In the genomic region with DNA sequence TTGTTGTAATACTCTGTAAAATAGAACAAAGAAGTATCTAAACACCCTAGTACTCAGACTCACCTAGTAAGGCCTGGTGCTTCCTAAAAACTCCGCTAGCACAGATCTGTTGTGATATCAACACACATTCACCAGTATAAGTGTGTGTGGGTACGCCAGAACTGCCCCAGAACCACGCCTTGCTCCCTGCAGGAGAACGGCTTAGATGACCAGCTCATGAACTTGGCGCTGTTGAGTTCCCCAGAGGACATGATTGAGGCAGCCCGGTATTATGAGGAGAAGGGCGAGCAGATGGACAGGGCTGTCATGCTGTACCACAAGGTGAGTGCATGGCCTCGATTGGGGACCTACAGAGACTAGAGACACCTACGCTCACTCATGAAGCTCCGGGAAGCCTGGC, we compare ENCODE assay signal across 25 mouse cellular contexts. TPM values are rescaled to one million over a fixed set of nuclear protein-coding genes. Genes with fewer than 3 reads are reported as not detected.
DNase-seq lines count a peak whose midpoint lies in the region; ATAC-seq and TF ChIP-seq lines count a peak whose summit lies in the region.
"Had no signal": no experiment of that assay in that cellular context is flagged by ENCODE, and none has a peak within 500 bp of the region (broad histone marks: within the 10 kb centered on the region; RNA-seq: fewer than 3 reads in every experiment).

No protein-coding gene starts in this region.

- TF ChIP-seq POLR2A in heart, adult 2 months (IDR thresholded peaks at IDR 0.05; ENCODE audit: insufficient read depth, low read depth, low read length): no peak

- no peaks in the 10 kb centered on the region for H3K79me2 ChIP-seq in heart, adult 2 months (replicated peaks; ENCODE audit: control insufficient read depth, insufficient read depth, low read length)

- H3K27ac ChIP-seq in heart, embryonic 12.5 days (ENCODE audit: poor library complexity, severe bottlenecking): no peak overlapping the region
- no peak overlapping the region for H3K27ac ChIP-seq in heart, adult 2 months
- peak overlapping the region; percentile 99 for H3K27ac ChIP-seq in liver, embryonic 13.5 days
- H3K27ac ChIP-seq in liver, postnatal 0 days (ENCODE audit: low read depth): peak overlapping the region; percentile 89; the same call in 1 of the 2 replicates
- H3K27ac ChIP-seq: embryonic facial prominence, embryonic 15.5 days; forebrain, embryonic 12.5 days; hindbrain, embryonic 12.5 days; hindbrain, postnatal 0 days had no signal

- no peak for DNase-seq in heart, adult 2 months
- no peak for DNase-seq in liver, embryonic 13.5 days
- DNase-seq in liver, postnatal 0 days: peak; percentile 20
- no peak for DNase-seq in cerebellum, adult 11-12 months
- DNase-seq in yolk sac, embryonic 10.5 days (ENCODE audit: low spot score): no peak
- DNase-seq: adrenal gland, postnatal 14 days; cerebellum, adult 2 months; cerebellum, postnatal 10 days; embryo, embryonic 11 days; gastrocnemius, postnatal 10 days; heart, adult 18-20 months; heart, postnatal 4 days had no signal

- no peaks in the 10 kb centered on the region for H3K9me3 ChIP-seq in heart, embryonic 12.5 days (replicated peaks)
- H3K9me3 ChIP-seq in liver, embryonic 13.5 days (replicated peaks): no peaks in the 10 kb centered on the region
- H3K9me3 ChIP-seq in liver, postnatal 0 days (ENCODE audit: low read length): no peaks in the 10 kb centered on the region
- H3K9me3 ChIP-seq: embryonic facial prominence, embryonic 15.5 days; forebrain, embryonic 12.5 days; hindbrain, embryonic 12.5 days had no signal

- TF ChIP-seq CTCF in heart, adult 2 months (IDR thresholded peaks at IDR 0.05): no peak
- peak; percentile 48 for TF ChIP-seq CTCF in liver, postnatal 0 days (IDR thresholded peaks at IDR 0.05; ENCODE audit: low read depth)

- H3K4me1 ChIP-seq in heart, embryonic 12.5 days (replicated peaks): peaks cover 14% of the 10 kb centered on the region
- no peaks in the 10 kb centered on the region for H3K4me1 ChIP-seq in heart, adult 2 months (ENCODE audit: control insufficient read depth, insufficient read depth, low read length)
- peaks cover 90% of the 10 kb centered on the region for H3K4me1 ChIP-seq in liver, embryonic 13.5 days (replicated peaks)
- H3K4me1 ChIP-seq in liver, postnatal 0 days (ENCODE audit: insufficient read depth): peaks cover 23% of the 10 kb centered on the region
- H3K4me1 ChIP-seq: forebrain, embryonic 12.5 days; hindbrain, embryonic 12.5 days had no signal

- peak overlapping the region; percentile 23 for H3K4me2 ChIP-seq in heart, embryonic 12.5 days
- peak overlapping the region; percentile 79 for H3K4me2 ChIP-seq in liver, embryonic 13.5 days
- H3K4me2 ChIP-seq in liver, postnatal 0 days (ENCODE audit: low read depth, low read length): peak overlapping the region; percentile 62
- H3K4me2 ChIP-seq: embryonic facial prominence, embryonic 15.5 days; forebrain, embryonic 12.5 days; hindbrain, embryonic 12.5 days had no signal

- H3K27me3 ChIP-seq in heart, embryonic 12.5 days (replicated peaks): no peaks in the 10 kb centered on the region
- H3K27me3 ChIP-seq in heart, adult 2 months (ENCODE audit: control insufficient read depth, insufficient read depth, low read length): no peaks in the 10 kb centered on the region
- H3K27me3 ChIP-seq in liver, embryonic 13.5 days: no peaks in the 10 kb centered on the region
- H3K27me3 ChIP-seq in liver, postnatal 0 days (ENCODE audit: insufficient read depth, low read length): no peaks in the 10 kb centered on the region
- H3K27me3 ChIP-seq: CH12.LX; embryonic facial prominence, embryonic 15.5 days; forebrain, embryonic 12.5 days; hindbrain, embryonic 12.5 days; Patski had no signal

- H3K36me3 ChIP-seq in heart, embryonic 12.5 days: peaks cover 21% of the 10 kb centered on the region
- H3K36me3 ChIP-seq in heart, adult 2 months (ENCODE audit: control insufficient read depth, insufficient read depth, low read length): no peaks in the 10 kb centered on the region
- H3K36me3 ChIP-seq in liver, embryonic 13.5 days: peaks cover 55% of the 10 kb centered on the region
- H3K36me3 ChIP-seq in liver, postnatal 0 days (replicated peaks; ENCODE audit: insufficient read depth, low read length): peaks cover 46% of the 10 kb centered on the region

- 88% methylated on average over 10 of the region's 10 CpGs for WGBS in heart, embryonic 12.5 days
- 91% methylated on average over 10 of the region's 10 CpGs for WGBS in heart, adult 2 months
- WGBS in liver, embryonic 13.5 days (ENCODE audit: insufficient replicate concordance): 72% methylated on average over 10 of the region's 10 CpGs
- WGBS in liver, postnatal 0 days (ENCODE audit: insufficient replicate concordance): 77% methylated on average over 10 of the region's 10 CpGs

- ATAC-seq in heart, embryonic 12.5 days (ENCODE audit: insufficient number of reproducible peaks, low FRiP score): no peak
- peak; percentile 26; the same call in 1 of the 2 replicates for ATAC-seq in erythroid progenitor cell, adult 5-6 weeks (replicated peaks; ENCODE audit: low FRiP score, poor library complexity, severe bottlenecking)
- ATAC-seq in liver, embryonic 13.5 days (ENCODE audit: low read depth): no peak
- ATAC-seq in liver, postnatal 0 days: no peak
- ATAC-seq: activated CD4-positive, CD25-positive, alpha-beta regulatory T cell, adult 4 months; forebrain, embryonic 16.5 days; hindbrain, postnatal 0 days; Patski had no signal

- no peak overlapping the region for H3K4me3 ChIP-seq in heart, embryonic 12.5 days
- no peak overlapping the region for H3K4me3 ChIP-seq in heart, adult 2 months
- H3K4me3 ChIP-seq in liver, embryonic 13.5 days (replicated peaks): peak overlapping the region; percentile 69
- peak overlapping the region; percentile 57 for H3K4me3 ChIP-seq in liver, postnatal 0 days (ENCODE audit: low read depth, low read length)
- H3K4me3 ChIP-seq: embryonic facial prominence, embryonic 15.5 days; forebrain, embryonic 12.5 days; hindbrain, embryonic 12.5 days had no signal

- intact Hi-C loops in heart, adult 2 months (cut with DNase I): no loop called here

- no peak overlapping the region for H3K9ac ChIP-seq in heart, embryonic 12.5 days
- H3K9ac ChIP-seq in heart, adult 2 months (ENCODE audit: low read depth, low read length): no peak overlapping the region
- peak overlapping the region; percentile 87 for H3K9ac ChIP-seq in liver, embryonic 13.5 days
- peak overlapping the region; percentile 69 for H3K9ac ChIP-seq in liver, postnatal 0 days (replicated peaks)
- H3K9ac ChIP-seq: embryonic facial prominence, embryonic 15.5 days; forebrain, embryonic 12.5 days; hindbrain, embryonic 12.5 days had no signal

- no peak for TF ChIP-seq EP300 in heart, adult 2 months (IDR thresholded peaks at IDR 0.05; ENCODE audit: insufficient read depth, low read depth, low read length)
- no peak for TF ChIP-seq EP300 in liver, postnatal 0 days (IDR thresholded peaks at IDR 0.05; ENCODE audit: low read depth)

RNA-seq across cellular contexts. Expression of a gene that starts 7.1 kb away (rescaled TPM):
- 16.3 and 20.4 TPM in 2 replicates for polyA plus RNA-seq in heart, embryonic 12.5 days (2016; fragmentation: Nextera tagmentation; extraction: Ambion mirVana)
- total RNA-seq in heart, adult 2 months (2021): 10 to 100 TPM; 40.0 to 45.1 TPM
- 77.3 and 82.0 TPM in 2 replicates for polyA plus RNA-seq in heart, adult 2 months (2012; rRNA removed)
- not detected in 2 replicates for total RNA-seq in erythroid progenitor cell, adult 5-6 weeks (2015; ENCODE audit: low replicate concordance)
- total RNA-seq in erythroid progenitor cell, adult 5-6 weeks (2017; ENCODE audit: low replicate concordance): not detected in 2 replicates
- polyA plus RNA-seq in liver, embryonic 13.5 days (2015; fragmentation: Nextera tagmentation; extraction: Ambion mirVana): 5.2 and 5.6 TPM in 2 replicates
- 8.3 and 9.4 TPM in 2 replicates for polyA plus RNA-seq in liver, postnatal 0 days (2015; fragmentation: Nextera tagmentation; extraction: Ambion mirVana)
- total RNA-seq: CH12.LX; common myeloid progenitor, adult 5-6 weeks had no signal

RNA-seq across cellular contexts. Expression of a gene that starts 25.3 kb away (rescaled TPM):
- polyA plus RNA-seq in heart, embryonic 12.5 days (2016; fragmentation: Nextera tagmentation; extraction: Ambion mirVana): 23.5 and 30.7 TPM in 2 replicates
- 10 to 100 TPM; 12.1 to 13.5 TPM for total RNA-seq in heart, adult 2 months (2021)
- 12.7 and 15.5 TPM in 2 replicates for polyA plus RNA-seq in heart, adult 2 months (2012; rRNA removed)
- total RNA-seq in erythroid progenitor cell, adult 5-6 weeks (2015; ENCODE audit: low replicate concordance): 3.2 and 5.0 TPM in 2 replicates
- 10.5 and 42.6 TPM in 2 replicates for total RNA-seq in erythroid progenitor cell, adult 5-6 weeks (2017; ENCODE audit: low replicate concordance)
- 16.3 and 18.2 TPM in 2 replicates for polyA plus RNA-seq in liver, embryonic 13.5 days (2015; fragmentation: Nextera tagmentation; extraction: Ambion mirVana)
- 5.3 and 5.7 TPM in 2 replicates for polyA plus RNA-seq in liver, postnatal 0 days (2015; fragmentation: Nextera tagmentation; extraction: Ambion mirVana)

RNA-seq across cellular contexts. Expression of a gene that starts 30.1 kb away (rescaled TPM):
- 0.27 TPM in 1 of 2 replicates, not detected in the other for polyA plus RNA-seq in heart, embryonic 12.5 days (2016; fragmentation: Nextera tagmentation; extraction: Ambion mirVana)
- total RNA-seq in heart, adult 2 months (2021): 1 to 10 TPM; 5.4 to 5.8 TPM
- polyA plus RNA-seq in heart, adult 2 months (2012; rRNA removed): 0.16 and 0.26 TPM in 2 replicates
- not detected in 2 replicates for total RNA-seq in erythroid progenitor cell, adult 5-6 weeks (2015; ENCODE audit: low replicate concordance)
- total RNA-seq in erythroid progenitor cell, adult 5-6 weeks (2017; ENCODE audit: low replicate concordance): not detected in 2 replicates
- 0.09 TPM in 1 of 2 replicates, not detected in the other for polyA plus RNA-seq in liver, embryonic 13.5 days (2015; fragmentation: Nextera tagmentation; extraction: Ambion mirVana)
- not detected in 2 replicates for polyA plus RNA-seq in liver, postnatal 0 days (2015; fragmentation: Nextera tagmentation; extraction: Ambion mirVana)
- total RNA-seq: adrenal gland, adult 18-20 months; adrenal gland, postnatal 14 days; CH12.LX; common myeloid progenitor, adult 5-6 weeks had no signal
- polyA plus RNA-seq: activated CD4-positive, CD25-positive, alpha-beta regulatory T cell, adult 4 months; cerebellum, adult 2 months; forebrain, embryonic 16.5 days; hindbrain, embryonic 12.5 days; intestine, embryonic 14.5 days had no signal

RNA-seq across cellular contexts. Expression of a gene that starts 42.7 kb away (rescaled TPM):
- polyA plus RNA-seq in heart, embryonic 12.5 days (2016; fragmentation: Nextera tagmentation; extraction: Ambion mirVana): 19.5 and 21.1 TPM in 2 replicates
- total RNA-seq in heart, adult 2 months (2021): 10 to 100 TPM; 25.4 to 28.5 TPM
- polyA plus RNA-seq in heart, adult 2 months (2012; rRNA removed): 24.6 and 31.3 TPM in 2 replicates
- 17.3 and 23.1 TPM in 2 replicates for total RNA-seq in erythroid progenitor cell, adult 5-6 weeks (2015; ENCODE audit: low replicate concordance)
- total RNA-seq in erythroid progenitor cell, adult 5-6 weeks (2017; ENCODE audit: low replicate concordance): 20.0 and 22.6 TPM in 2 replicates
- 9.1 and 12.8 TPM in 2 replicates for polyA plus RNA-seq in liver, embryonic 13.5 days (2015; fragmentation: Nextera tagmentation; extraction: Ambion mirVana)
- 7.3 and 8.6 TPM in 2 replicates for polyA plus RNA-seq in liver, postnatal 0 days (2015; fragmentation: Nextera tagmentation; extraction: Ambion mirVana)

Comparison
In these comparisons a context has a peak if more than half of its experiments do, and no peak if none do; other contexts are left out.
1. H3K27ac ChIP-seq: peak in liver, embryonic 13.5 days (single experiment) and liver, postnatal 0 days (single experiment); none in heart, embryonic 12.5 days (single experiment) and heart, adult 2 months (single experiment).
2. H3K4me2 ChIP-seq: peak in every context shown above with its lines; median percentile 79 in liver, embryonic 13.5 days; 62 in liver, postnatal 0 days; 23 in heart, embryonic 12.5 days.
3. H3K4me3 ChIP-seq: peak in liver, embryonic 13.5 days (single experiment) and liver, postnatal 0 days (single experiment); none in heart, embryonic 12.5 days (single experiment) and heart, adult 2 months (single experiment).
4. H3K9ac ChIP-seq: peak in liver, embryonic 13.5 days (single experiment) and liver, postnatal 0 days (single experiment); none in heart, embryonic 12.5 days (single experiment) and heart, adult 2 months (single experiment).